Mouse (Mus musculus) ES-E14 (cell line): ENCODE data around the gene Gm28308. TPM values are rescaled to one million over a fixed set of nuclear protein-coding genes. Genes with fewer than 3 reads are reported as not detected.

ENCODE experiments used
- DNase-seq: peaks from one replicate; pipeline ENCODE4 v3.0.0-alpha.2; 2013; ENCODE audit warnings: low read depth, low spot score
- H3K27ac ChIP-seq: 2 replicates; pipeline ENCODE4 v1.5.1; 2012; ENCODE audit warnings: low read depth, mild to moderate bottlenecking, low read length, moderate library complexity, mixed read lengths; ENCODE audit not compliant: poor library complexity, insufficient read depth, severe bottlenecking
- H3K36me3 ChIP-seq: 2 replicates; pipeline ENCODE4 v1.6.1; 2012; ENCODE audit warnings: mild to moderate bottlenecking, low read length, moderate library complexity, mixed read lengths; ENCODE audit not compliant: control insufficient read depth, poor library complexity, insufficient read depth, severe bottlenecking
- H3K4me1 ChIP-seq, 2 experiments: fragments of 150-350 bp in 1 of 2; sonication (generic) in 1 of 2; 2 replicates each; pipeline ENCODE4 v1.6.1; 2012; ENCODE audit warnings: low read length in 2 of 2, mild to moderate bottlenecking in 1 of 2, mixed read lengths in 1 of 2; ENCODE audit not compliant: control insufficient read depth in 2 of 2, insufficient read depth in 2 of 2, poor library complexity in 1 of 2
- H3K4me3 ChIP-seq, 2 experiments: fragments of 150-350 bp in 1 of 2; sonication (generic) in 1 of 2; 2 replicates each; pipeline ENCODE4 v1.5.1; 2012; ENCODE audit warnings: low read length in 2 of 2, low read depth in 1 of 2, mild to moderate bottlenecking in 1 of 2, mixed read lengths in 1 of 2; ENCODE audit not compliant: insufficient read depth in 1 of 2, poor library complexity in 1 of 2, severe bottlenecking in 1 of 2
- H3K9ac ChIP-seq: 2 replicates; pipeline ENCODE4 v1.6.1; 2012; ENCODE audit warnings: low read depth, mild to moderate bottlenecking, low read length, mixed read lengths; ENCODE audit not compliant: poor library complexity, insufficient read depth, severe bottlenecking
- H3K9me3 ChIP-seq: fragments of 150-350 bp; sonication (generic); 2 replicates; pipeline ENCODE4 v1.6.1; 2012; ENCODE audit warnings: low read depth, mild to moderate bottlenecking, low read length; ENCODE audit not compliant: control insufficient read depth, insufficient read depth
- CHD2 ChIP-seq: IDR thresholded peaks from 2 replicates; pipeline ENCODE4 v1.6.1; 2014; ENCODE audit warnings: mild to moderate bottlenecking, low read depth, low read length, inconsistent platforms
- HCFC1 ChIP-seq: IDR thresholded peaks from 2 replicates; pipeline ENCODE4 v1.6.1; 2012; ENCODE audit warnings: low read length, inconsistent platforms, borderline replicate concordance; ENCODE audit not compliant: insufficient read depth
- MAFK ChIP-seq: IDR thresholded peaks from 2 replicates; pipeline ENCODE4 v1.6.1; 2014; ENCODE audit warnings: mild to moderate bottlenecking, low read depth, low read length, inconsistent platforms; ENCODE audit not compliant: insufficient read depth
- ZC3H11A ChIP-seq: IDR thresholded peaks from 2 replicates; pipeline ENCODE4 v1.6.1; 2012; ENCODE audit warnings: low read depth, mild to moderate bottlenecking, inconsistent platforms, low read length, borderline replicate concordance
- ZNF384 ChIP-seq: IDR thresholded peaks from 2 replicates; pipeline ENCODE4 v1.6.1; 2012; ENCODE audit warnings: low read depth, low read length, inconsistent platforms
- in situ Hi-C, 2 experiments: fragments of 600-800 bp; cut with MboI; formaldehyde crosslinking; loops; one replicate each; pipeline ENCODE4 v1.15.1; 2025; ENCODE audit warnings: low sequenced_read_pairs in 2 of 2, inconsistent platforms in 1 of 2; ENCODE audit not compliant: unreplicated experiment in 2 of 2
- total RNA-seq: library from RNA; depleted of rRNA; stranded (reverse); fragments of 300-350 nt; gene quantifications from 2 replicates; pipeline ENCODE4 v1.2.3, GENCODE M21; 2012

Gene Gm28308
- total RNA-seq, 1 experiment: 0.31 TPM

- no peak for DNase-seq
- in situ Hi-C loops: loop anchor here (10.0 to 25.0 kb wide), 2 partner anchors 65 to 1037 kb away; partner anchors contain the start of genes Creb5 (in 1 of the 2) and Evx1 (in 1 of the 2)
- TF ChIP-seq HCFC1: no peak
- TF ChIP-seq ZC3H11A: no peak
- no peak for TF ChIP-seq MAFK
- no peak for TF ChIP-seq CHD2
- no peak for TF ChIP-seq ZNF384
- peaks cover 0 to 2% of the 10 kb centered on the region in 2 experiments; a peak in 1 of 4 replicates for H3K4me1 ChIP-seq
- H3K9me3 ChIP-seq: no peaks in the 10 kb centered on the region
- H3K36me3 ChIP-seq: no peaks in the 10 kb centered on the region
- no peak overlapping the region for H3K9ac ChIP-seq
- H3K27ac ChIP-seq: no peak overlapping the region
- H3K4me3 ChIP-seq: no peak overlapping the region
Observed at GRCm38 (mm10) chr6:52249826-52250225, 36.7 kb upstream of the Gm28308 start.

DNA sequence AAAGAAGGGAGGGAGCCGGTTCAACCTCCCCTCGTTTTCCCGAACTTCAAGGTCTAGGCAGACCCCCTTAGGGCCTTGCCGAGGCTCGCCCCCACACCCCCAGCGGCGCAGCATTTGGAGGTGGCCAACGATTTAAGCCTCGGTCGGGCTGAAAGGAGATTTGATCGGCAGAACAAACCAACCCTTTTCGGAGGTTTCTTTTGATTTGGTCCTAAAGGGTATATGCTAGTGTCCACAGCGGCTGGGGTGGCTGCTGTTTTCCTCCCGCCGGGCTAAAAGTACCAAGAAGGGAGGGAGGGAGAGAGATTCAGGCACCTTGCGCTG, 36.2 kb upstream of the Gm28308 start:
- in situ Hi-C loops: no loop called here
- H3K4me1 ChIP-seq: peaks cover 0 to 2% of the 10 kb centered on the region in 2 experiments; a peak in 1 of 4 replicates
- H3K4me3 ChIP-seq: no peak overlapping the region; a peak in 1 of 4 replicates
- no peak overlapping the region for H3K27ac ChIP-seq
- no peak overlapping the region for H3K9ac ChIP-seq
- H3K36me3 ChIP-seq: no peaks in the 10 kb centered on the region
- no peaks in the 10 kb centered on the region for H3K9me3 ChIP-seq
- DNase-seq: no peak
- TF ChIP-seq ZC3H11A (no peak), ZNF384 (no peak), HCFC1 (no peak), CHD2 (no peak), MAFK (no peak)

DNA sequence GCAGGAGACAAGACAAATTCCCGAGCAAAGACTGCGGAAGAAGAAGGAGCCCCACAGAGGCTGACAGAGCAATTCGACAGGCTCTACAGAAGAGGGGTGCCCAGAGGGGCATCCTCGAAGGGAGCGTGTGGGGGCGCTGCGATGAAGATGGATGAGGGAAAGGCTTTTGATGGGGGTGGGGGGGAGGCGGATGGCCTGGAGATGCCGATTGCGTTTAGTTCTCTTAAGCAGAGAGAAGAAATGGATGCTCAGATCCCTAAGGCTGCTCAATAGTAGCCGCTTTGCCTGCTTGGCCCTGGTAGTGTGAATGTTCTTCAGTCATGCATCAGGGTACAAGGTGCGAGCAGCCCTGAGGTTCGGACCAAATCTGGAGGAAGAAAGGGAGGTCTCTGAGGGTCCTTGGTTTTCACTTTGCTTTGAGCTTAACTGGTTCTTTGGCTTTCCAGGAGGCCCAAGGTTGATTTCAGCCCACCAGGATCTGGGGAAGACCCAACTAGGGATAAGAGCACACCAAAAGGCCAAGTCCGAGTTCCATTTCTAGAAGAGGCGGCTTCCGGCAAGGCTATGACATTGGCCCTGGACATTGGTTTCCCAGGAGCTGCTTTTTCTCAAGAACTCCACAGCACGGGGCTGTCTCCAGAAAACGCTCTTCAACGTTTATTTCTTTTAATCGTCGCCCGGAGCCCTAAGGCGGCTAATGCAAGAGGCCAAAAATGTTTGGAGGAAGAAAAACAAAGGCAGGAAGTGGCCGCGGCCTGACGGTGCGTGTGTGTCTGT, 35.7 kb upstream of the Gm28308 start:
- no peak for DNase-seq
- no peak overlapping the region for H3K4me3 ChIP-seq
- H3K4me1 ChIP-seq: peaks cover 0 to 2% of the 10 kb centered on the region in 2 experiments; a peak in 1 of 4 replicates
- in situ Hi-C loops: no loop called here
- H3K9me3 ChIP-seq: no peaks in the 10 kb centered on the region
- TF ChIP-seq ZC3H11A (no peak), CHD2 (no peak), HCFC1 (no peak), MAFK (no peak), ZNF384 (no peak)
- H3K36me3 ChIP-seq: no peaks in the 10 kb centered on the region
- no peak overlapping the region for H3K27ac ChIP-seq
- no peak overlapping the region for H3K9ac ChIP-seq

DNA sequence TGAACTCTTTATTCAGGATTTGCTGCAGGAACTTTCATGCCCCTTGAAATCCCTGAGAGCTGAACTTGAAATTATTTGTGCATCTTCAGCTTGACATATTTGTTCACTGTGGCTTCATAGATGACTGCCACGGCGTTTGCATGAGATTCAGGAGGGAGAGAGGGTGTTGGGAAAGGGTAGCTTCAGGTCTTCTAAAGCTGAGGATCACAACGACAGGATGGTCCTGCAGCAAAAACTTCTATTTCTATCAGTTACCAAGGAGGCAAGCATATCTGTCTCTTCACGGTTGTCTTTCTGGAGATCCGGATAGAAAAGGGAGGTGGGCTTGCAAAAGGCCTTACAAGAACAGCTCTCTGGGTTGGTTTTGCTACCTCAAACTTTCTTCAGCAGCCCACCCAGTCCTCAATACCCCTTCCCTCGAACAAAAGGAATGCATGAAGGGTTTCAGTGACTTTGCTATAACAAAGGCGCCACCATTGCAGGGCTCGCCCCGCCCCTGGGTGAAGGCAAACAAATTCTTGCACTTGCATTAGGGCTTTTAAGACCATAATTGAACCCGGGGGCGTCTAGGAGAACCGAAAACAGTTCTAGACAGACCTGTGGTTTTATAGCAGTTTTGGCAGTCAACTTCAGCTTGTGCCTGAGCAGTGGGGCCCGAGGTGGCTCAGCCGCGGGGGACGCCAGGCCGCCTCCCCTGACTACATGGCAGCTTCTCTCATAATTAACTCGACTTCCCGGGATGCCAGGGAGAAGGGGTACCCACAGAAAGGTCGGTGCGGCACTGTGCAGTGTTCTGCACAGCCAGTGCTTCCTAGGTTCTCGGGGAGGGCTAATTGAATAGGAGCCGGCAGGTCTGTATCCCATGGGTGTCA, 34.9 kb upstream of the Gm28308 start:
- in situ Hi-C loops: no loop called here
- Histone ChIP-seq H3K4me3 (no peak overlapping the region), H3K9ac (no peak overlapping the region), H3K4me1 (peaks cover 0 to 3% of the 10 kb centered on the region in 2 experiments; a peak in 2 of 4 replicates), H3K9me3 (no peaks in the 10 kb centered on the region), H3K36me3 (no peaks in the 10 kb centered on the region), H3K27ac (no peak overlapping the region)
- DNase-seq: no peak
- TF ChIP-seq MAFK (no peak), HCFC1 (no peak), ZNF384 (no peak)
